Mouse (Mus musculus): ENCODE measurements around the gene Ralgapa2.

Ralgapa2 gene

DNA sequence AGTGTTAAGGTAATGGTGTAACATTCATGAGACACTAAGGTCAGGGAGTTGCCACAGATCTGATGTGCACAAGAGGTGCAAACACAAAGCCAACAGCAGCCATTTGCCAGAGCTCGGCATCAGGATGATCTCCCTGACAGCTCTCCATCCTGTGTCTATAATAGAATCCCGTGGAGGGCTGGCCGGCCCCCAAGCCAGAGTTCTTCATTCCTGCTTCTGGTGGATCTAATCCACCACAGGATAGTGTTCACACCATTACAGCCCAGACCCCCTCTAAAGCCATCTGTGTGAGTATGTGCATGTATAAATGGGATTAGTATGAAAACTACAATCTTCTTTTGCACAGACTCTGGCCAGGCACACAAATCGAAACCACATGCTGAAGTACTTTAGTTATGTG, 150.2 kb downstream of the Ralgapa2 start:
- DNase-seq (ENCODE audit: low read depth, low spot score): no peak

- no peak for DNase-seq (ENCODE audit: low read depth, low spot score)
Observed at GRCm38 (mm10) chr2:146361076-146361475, 151.1 kb downstream of the Ralgapa2 start.

- no peak for DNase-seq (ENCODE audit: low read depth, low spot score)
Observed at GRCm38 (mm10) chr2:146359676-146360075, 152.5 kb downstream of the Ralgapa2 start.

DNA sequence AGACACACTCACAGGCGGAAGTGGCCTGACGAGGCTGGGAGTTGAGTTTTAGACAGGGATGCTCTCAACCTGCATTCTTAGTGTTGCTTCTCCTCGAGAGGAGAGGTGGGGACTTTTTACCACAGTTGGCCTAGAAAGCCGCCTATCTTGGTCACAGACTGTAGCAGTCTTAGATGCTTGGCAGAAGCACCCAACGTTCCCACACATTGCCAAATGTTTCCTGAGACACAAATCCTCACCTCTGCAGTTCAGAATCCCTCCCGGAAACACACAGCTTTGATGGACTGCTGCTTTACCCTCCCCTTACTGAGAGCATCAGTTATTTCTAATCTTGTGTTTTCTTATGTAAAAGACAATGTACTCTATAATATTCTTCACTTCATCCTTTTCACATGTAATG, 155.6 kb downstream of the Ralgapa2 start:
- DNase-seq (ENCODE audit: low read depth, low spot score): no peak

DNA sequence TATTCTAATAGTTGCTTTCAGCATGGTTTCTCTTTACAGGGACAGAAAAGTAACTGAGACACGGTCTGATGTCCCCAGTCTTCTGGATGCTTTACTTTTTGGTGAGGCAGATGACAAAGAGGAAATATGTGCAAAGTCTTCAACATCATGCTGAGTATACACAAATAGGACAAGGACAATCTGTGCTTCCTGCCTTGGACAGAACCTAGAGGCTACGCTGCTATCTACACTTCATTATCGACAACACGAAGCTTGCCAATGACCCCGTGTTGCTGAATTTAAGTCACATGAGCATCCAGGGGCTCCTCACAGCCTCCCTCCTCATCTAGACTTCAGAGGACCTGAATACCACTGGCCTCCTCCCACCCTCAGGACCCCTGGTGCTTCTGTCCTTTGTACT, 161.9 kb downstream of the Ralgapa2 start:
- no peak for DNase-seq (ENCODE audit: low read depth, low spot score)

DNA sequence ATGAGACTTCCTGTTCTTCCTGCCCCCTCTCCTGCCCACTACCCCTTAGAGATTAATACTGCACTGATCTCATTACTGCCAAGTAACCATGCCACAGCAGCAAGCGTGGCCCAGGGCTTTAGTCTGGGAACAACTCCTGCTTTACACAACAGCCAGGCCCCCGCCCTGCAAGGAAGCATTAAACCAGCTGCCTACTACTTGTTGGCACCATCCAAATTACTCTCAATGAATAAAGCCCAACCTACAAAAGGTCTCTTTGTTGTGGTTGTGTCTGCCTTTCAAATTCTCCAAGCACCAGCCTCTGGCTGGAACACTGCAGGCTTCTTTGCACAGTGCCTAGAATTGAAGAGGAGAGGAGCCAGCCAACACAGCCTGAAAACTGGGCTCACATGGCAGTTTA, 164.2 kb downstream of the Ralgapa2 start:
- DNase-seq (ENCODE audit: low read depth, low spot score): no peak

DNA sequence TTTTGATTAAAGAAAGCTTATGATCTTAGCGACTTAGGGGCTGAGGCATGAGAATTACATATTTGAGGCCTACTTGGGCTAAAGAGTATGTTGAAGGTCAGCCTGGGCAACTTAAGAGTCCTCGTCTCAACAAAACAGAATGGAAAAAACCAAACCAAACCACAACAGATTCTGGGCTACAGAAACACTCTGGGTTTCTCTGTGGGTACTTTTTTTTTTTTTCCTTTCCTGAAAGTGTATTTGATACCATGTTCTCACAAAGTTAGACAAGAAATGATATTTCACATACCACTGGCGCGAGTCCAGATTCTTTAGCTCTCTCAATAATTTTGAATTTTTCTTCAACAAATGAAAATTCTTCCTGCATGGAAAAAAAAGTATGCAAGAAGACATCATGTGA, 172.1 kb downstream of the Ralgapa2 start:
- no peak for DNase-seq (ENCODE audit: low read depth, low spot score)

GRCm38 (mm10) chr2:146337540-146337939, 174.6 kb downstream of the Ralgapa2 start:
- DNase-seq (ENCODE audit: low read depth, low spot score): no peak

DNA sequence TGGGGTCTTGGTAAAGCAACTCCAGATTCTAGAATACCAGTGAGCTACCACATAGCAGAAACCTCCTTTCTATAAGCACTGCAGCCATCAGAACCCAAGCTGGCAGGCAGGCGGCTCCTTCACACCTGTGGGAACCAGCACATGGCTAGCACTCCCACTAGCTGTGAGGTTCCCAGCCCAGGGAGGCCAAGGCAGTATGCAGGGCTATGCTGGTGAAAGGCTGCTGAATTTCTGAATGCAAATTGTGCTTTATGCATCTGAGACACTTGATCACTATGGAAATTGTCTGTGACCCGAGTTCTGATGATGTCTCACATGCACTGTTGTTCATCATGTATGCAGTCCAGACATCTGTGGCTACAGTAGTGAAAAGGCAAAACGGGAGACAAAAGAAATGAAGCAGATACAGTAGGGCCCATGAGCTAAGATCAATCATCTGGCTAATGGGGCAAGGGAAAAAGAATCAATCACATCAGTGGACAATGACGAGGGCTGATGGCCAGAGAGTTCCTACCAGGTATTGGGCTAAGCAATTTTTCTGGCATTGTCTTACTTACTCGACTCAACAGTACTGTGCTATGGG, 180.2 kb downstream of the Ralgapa2 start:
- DNase-seq (ENCODE audit: low read depth, low spot score): no peak

DNA sequence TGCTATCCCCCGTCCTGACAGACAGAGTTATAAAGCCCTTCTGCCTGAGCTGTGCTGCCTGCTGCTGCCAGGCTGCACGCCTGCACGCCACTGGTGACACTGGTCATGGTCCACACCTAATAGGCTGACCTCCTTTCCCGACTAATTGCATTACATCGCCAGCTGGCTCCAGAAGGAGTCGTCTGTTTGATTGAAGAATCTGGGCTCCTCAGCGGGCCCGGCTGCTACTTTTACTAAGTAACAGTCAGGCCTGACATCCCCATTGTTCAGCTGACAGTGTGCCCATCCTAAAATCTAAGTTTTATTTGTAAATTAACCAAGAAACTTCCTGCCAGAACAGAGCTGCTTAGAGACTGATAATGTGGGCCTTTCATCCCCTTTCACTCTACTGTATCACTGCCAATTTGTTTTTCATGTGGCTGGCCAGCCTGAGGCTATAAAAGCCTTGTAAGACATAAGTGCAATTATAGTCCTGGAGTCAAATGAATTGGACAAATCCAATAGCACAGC, 181.3 kb downstream of the Ralgapa2 start:
- DNase-seq (ENCODE audit: low read depth, low spot score): peak; percentile 81

GRCm38 (mm10) chr2:146330101-146330500, 182.0 kb downstream of the Ralgapa2 start:
- no peak for DNase-seq (ENCODE audit: low read depth, low spot score)

DNA sequence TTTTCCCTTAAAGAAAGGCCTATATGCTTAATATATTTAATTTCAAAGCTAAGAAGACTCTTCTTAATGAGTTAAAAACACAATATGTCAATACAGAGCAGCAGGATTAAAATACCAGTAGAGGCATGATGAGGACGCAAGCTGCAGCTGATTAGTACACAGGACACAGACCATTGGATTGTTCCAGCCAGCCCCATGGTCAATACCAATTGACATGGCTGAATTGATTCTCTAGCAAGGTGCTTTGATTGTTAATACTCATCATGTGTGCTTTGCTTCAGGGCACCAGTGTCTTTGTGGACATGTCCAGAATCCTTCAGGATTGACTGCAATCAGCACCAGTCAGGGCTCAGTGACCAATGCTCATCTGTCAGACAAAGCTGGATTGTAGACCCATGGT, 185.5 kb downstream of the Ralgapa2 start:
- DNase-seq (ENCODE audit: low read depth, low spot score): no peak

DNA sequence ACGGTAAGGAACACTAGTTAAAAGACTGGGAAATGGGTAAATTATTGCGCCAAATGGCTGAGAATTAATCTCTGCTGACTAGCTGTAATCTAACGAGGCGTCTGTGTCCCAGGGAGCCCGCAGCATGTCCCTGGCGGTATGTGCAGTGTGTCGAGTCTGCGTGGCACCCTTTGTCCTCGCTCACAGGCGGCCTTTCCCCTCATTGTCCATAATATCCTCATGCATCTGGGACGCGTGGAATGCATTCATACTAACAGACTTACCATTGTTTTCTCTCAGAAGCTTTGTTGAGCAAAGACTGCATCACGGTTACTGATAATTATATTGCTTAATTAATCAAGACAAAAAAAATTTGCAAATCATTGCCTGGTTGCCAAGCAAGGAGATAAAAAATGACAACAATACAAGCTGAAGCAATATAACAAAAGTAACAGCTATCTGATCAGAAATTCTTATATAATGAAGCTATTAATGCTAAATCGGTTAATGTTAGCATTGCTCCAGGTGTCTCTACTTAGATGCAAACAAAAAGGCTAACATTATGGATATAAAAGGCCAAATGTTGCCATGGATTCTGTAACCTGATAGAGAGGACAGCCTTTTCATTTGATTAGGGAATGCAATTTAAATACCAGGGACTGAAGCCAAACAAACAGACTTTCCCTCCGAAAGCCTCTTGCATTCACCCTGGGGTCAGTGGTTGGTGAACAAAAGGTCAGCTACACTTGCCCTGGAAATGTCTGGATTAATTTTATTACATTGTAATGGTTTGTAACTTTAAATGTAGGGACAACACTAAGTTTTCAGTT, 187.0 kb downstream of the Ralgapa2 start:
- DNase-seq (ENCODE audit: low read depth, low spot score): no peak

DNA sequence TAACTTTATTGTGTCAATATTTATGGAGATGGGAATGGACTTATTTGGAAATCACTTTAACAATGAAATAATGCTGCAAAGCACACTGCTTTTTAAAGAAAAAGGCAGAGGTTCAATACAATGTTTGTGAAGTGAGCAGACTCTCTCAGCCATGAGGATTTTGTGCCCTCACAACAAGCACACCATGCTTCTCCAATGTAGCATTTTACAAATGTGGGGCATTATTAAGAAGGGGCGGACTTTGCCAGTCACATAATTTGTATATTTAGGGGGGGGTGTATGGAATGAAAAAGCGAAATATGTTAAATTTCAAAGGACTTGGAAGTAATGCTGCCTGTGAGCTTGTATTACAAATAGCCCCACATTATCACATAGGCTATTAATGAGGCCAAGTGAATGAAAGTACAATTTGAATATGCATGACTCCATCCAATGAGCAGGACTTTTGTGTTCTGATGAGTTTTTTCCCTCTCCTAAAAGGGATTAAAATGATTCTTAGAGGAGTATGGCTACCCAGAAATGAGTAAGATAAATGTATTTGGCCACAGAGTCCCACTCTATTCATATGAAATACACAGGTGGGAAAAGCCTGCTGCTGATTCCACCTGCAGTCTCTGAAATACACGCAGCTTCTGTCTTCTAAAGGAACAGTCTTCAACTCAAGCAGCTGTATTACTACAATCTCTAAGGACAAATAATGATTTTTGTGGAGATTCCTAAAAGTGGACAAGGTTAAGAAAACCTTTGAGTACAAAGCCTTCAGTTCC, 187.8 kb downstream of the Ralgapa2 start:
- no peak for DNase-seq (ENCODE audit: low read depth, low spot score)

DNA sequence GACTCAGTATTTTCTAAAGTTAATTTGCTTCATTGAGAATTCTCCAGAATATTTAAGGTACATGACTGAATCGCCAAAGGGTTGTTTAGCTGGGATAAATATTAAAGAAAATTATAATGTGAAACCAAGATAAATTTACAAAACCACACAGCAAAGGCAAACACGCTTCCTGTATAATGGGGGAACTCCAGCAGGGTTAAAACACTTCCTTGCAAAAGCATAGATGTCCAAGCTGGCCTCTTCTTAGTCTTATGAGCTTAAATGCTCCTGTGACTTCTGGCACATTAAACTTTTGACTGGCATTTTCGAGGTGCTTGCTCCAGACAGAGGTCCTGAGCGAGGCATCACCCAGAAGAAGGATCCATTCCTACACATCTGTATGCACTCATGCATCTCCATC, 188.6 kb downstream of the Ralgapa2 start:
- no peak for DNase-seq (ENCODE audit: low read depth, low spot score)

DNA sequence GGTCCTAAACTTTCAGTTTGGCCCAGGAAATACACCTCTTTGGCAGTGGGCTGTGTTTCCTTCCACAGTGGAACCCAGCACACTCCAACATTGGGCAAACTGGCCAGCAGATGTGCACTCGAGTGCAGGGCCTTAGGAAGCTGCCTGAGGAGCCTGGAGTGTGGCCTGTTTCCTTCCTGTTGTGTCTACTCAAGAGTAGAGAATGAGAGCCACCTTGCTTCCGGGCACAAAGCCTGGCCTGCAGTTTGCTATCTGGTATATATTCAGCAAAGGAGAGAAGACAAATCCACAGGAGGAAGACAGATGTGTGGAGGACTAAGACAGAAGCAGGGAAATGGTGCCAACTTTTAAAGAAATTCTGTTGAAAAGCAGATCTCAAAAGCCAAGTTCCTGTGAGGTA, 189.4 kb downstream of the Ralgapa2 start:
- no peak for DNase-seq (ENCODE audit: low read depth, low spot score)

DNA sequence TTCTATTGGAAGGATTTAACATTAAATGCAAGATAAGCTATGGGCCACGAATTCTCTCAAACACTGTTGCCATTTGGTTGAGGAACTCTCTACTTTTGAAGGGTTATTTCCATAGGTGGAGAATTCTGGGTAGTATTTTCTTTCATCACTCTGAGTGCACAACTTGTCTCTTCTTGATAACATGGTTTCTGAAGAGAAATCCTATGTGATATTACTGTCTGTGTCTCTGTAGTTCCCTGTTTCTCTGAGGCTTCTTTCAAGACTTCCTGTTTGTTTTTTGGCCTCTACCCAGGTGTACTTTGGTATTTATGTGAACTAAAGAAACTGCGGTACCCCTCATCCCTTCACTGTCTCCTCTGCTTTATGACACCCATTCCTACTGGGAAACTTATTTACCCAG, 190.1 kb downstream of the Ralgapa2 start:
- no peak for DNase-seq (ENCODE audit: low read depth, low spot score)

GRCm38 (mm10) chr2:146320666-146321065, 191.5 kb downstream of the Ralgapa2 start:
- DNase-seq (ENCODE audit: low read depth, low spot score): no peak

DNA sequence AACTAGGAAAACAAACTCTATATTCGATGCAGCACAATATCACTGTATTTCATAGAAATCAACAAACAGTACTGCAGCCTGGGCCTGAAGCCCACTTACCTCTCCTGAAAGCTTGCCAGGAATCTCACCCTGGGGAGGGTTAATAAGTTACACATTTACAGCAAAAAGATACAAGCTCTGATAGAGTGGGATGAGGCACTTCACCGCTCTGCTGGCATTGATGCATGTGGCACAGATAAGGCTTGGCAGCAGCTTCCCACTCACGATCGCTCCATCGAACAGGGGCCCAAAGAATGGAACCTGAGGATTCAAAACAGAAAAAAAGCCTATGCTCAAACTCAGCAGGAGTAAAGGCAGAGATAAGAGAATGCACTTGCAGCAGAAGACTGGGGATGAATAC, 197.4 kb downstream of the Ralgapa2 start:
- no peak for DNase-seq (ENCODE audit: low read depth, low spot score)

GRCm38 (mm10) chr2:146313811-146314210, 198.3 kb downstream of the Ralgapa2 start:
- DNase-seq (ENCODE audit: low read depth, low spot score): no peak

- DNase-seq (ENCODE audit: low read depth, low spot score): no peak
Observed at GRCm38 (mm10) chr2:146310760-146311159, 201.4 kb downstream of the Ralgapa2 start.

DNA sequence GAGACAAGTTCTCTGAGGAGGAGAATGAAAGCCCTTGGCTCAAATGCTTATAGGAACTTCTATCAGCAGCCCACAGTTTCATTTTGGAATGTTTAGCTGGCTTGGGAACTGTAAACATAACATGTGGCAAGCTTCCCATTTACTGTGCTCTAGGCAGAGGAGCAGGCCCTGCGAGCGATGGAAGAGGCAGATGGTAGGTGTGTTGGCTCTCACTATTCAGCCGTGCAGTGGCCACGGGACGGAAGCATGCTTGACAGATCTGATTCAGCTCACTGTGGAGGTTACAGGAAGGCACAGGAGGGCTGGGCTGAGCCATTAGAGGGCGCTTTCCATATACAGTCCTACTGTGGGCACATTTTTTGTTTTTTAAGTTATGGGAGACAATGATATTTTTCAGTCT, 201.9 kb downstream of the Ralgapa2 start:
- no peak for DNase-seq (ENCODE audit: low read depth, low spot score)

DNA sequence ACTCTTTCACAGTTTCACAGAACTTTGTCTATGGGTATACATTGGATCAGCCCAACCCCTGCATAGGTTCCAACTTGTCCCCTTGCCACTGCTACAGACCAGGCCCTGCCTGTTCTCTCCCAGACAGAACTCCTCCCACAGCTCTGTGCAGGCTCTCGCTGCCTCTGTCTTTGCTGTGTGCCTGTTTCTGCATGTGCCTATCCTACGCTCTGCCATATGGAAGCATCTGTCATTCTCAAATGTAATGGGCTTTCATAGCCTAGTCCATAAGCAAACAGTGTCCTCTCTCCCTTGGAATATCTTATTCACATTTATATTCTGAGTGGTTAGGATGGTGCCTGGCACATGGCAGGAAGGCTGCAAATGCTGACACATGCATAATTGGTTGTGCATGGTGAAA, 202.7 kb downstream of the Ralgapa2 start:
- DNase-seq (ENCODE audit: low read depth, low spot score): no peak
